Mouse (Mus musculus) G1E (cell line): ENCODE measurements around the gene Olfr709-ps1. TPM values are rescaled to one million over a fixed set of nuclear protein-coding genes. Genes with fewer than 3 reads are reported as not detected.

Source experiments
- ATAC-seq: 2 replicates; pipeline ENCODE4 v1.8.0; 2016; ENCODE audit warnings: mild to moderate bottlenecking; ENCODE audit not compliant: insufficient number of reproducible peaks, poor library complexity, low FRiP score, severe bottlenecking; ENCODE audit errors: extremely low read depth
- DNase-seq: peaks from one replicate; pipeline ENCODE4 v3.0.0; 2012; ENCODE audit warnings: low spot score
- H3K27me3 ChIP-seq: 2 replicates; pipeline ENCODE4 v1.6.1; 2012; ENCODE audit warnings: mild to moderate bottlenecking, low read length, inconsistent platforms; ENCODE audit not compliant: insufficient read depth
- H3K36me3 ChIP-seq: replicated peaks from 2 replicates; pipeline ENCODE3; 2012; ENCODE audit warnings: mild to moderate bottlenecking, inconsistent platforms
- H3K4me1 ChIP-seq: 2 replicates; pipeline ENCODE4 v1.6.1; 2012; ENCODE audit warnings: low read depth, low read length, inconsistent platforms, mixed read lengths; ENCODE audit not compliant: insufficient read depth
- H3K4me3 ChIP-seq: 2 replicates; pipeline ENCODE4 v1.5.1; 2012; ENCODE audit warnings: low read depth, mild to moderate bottlenecking, inconsistent platforms, low read length, moderate library complexity, mixed read lengths
- H3K9me3 ChIP-seq: replicated peaks from 2 replicates; pipeline ENCODE4 v1.6.1; 2012; ENCODE audit warnings: inconsistent platforms
- CTCF ChIP-seq: IDR thresholded peaks from 2 replicates; pipeline ENCODE4 v1.5.1; 2012; ENCODE audit warnings: low read depth, low read length, inconsistent platforms, mixed read lengths
- GATA1 ChIP-seq: IDR thresholded peaks from 2 replicates; pipeline ENCODE4 v1.6.1; 2012; ENCODE audit warnings: borderline replicate concordance, low read length, inconsistent platforms, mixed read lengths
- GATA2 ChIP-seq: IDR thresholded peaks from 2 replicates; pipeline ENCODE4 v1.6.1; 2012; ENCODE audit warnings: low read depth, low read length, inconsistent platforms, borderline replicate concordance
- POLR2AphosphoS5 ChIP-seq: IDR thresholded peaks from 2 replicates; pipeline ENCODE4 v1.6.1; 2012; ENCODE audit warnings: low read depth, low read length, inconsistent platforms; ENCODE audit not compliant: insufficient replicate concordance
- TAL1 ChIP-seq: conservative IDR thresholded peaks from 2 replicates; pipeline ENCODE4 v1.6.1; 2012; ENCODE audit warnings: low read depth, low read length, inconsistent platforms, mixed read lengths
- polyA plus RNA-seq: library from polyadenylated mRNA; stranded (reverse); fragments of >175 nt; gene quantifications from 2 replicates; pipeline ENCODE4 v1.2.3, GENCODE M21; 2012
- total RNA-seq, 2 experiments: library from RNA; stranded (forward) in 1 of 2; stranded (reverse) in 1 of 2; fragments of 200-1000 nt in 1 of 2; fragments of >200 nt in 1 of 2; fragmentation: Nextera tagmentation in 1 of 2; gene quantifications; 2 replicates each; pipeline ENCODE4 v1.2.3; 2014 to 2017

Olfr709-ps1 gene
- total and polyA plus RNA-seq, 3 experiments = 0.05 TPM; not detected in 2

GRCm38 (mm10) chr7:106888062-106888461 is 44.0 kb downstream of the Olfr709-ps1 start, which contains the start of gene Olfr706:
TSS of gene Olfr706 (minus strand) at chr7:106888162.
- ATAC-seq = no peak
- Histone ChIP-seq H3K4me3 (no peak within 1 kb of the TSS), H3K9me3 (no peaks in the 10 kb centered on the region), H3K27me3 (0 out of 2 replicates have a peak, but pooled peaks cover 4% of the 10 kb centered on the region), H3K36me3 (no peaks in the 10 kb centered on the region), H3K4me1 (no peaks in the 10 kb centered on the region)
- no peak for DNase-seq
- TF ChIP-seq GATA1 = no peak
- TF ChIP-seq GATA2 = no peak
- no peak for TF ChIP-seq CTCF
- TF ChIP-seq TAL1 = no peak
- no peak for TF ChIP-seq POLR2AphosphoS5

GRCm38 (mm10) chr7:106876791-106877190 is 55.2 kb downstream of the Olfr709-ps1 start, which contains the start of gene Olfr705:
TSS of gene Olfr705 (minus strand) at chr7:106876891.
- ATAC-seq (no peak), DNase-seq (no peak)
- TF ChIP-seq CTCF (no peak), POLR2AphosphoS5 (no peak), TAL1 (no peak), GATA2 (no peak), GATA1 (no peak)
- H3K27me3 ChIP-seq = no peaks in the 10 kb centered on the region
- H3K4me1 ChIP-seq = no peaks in the 10 kb centered on the region
- no peaks in the 10 kb centered on the region for H3K9me3 ChIP-seq
- H3K4me3 ChIP-seq = no peak within 1 kb of the TSS
- no peaks in the 10 kb centered on the region for H3K36me3 ChIP-seq

Other genes starting within 250 kb of the Olfr709-ps1 start
Only the 20 nearest of the 25 such genes appear.
- not detected in 2 replicates for gene Olfr697, start 189.8 kb downstream of the Olfr709-ps1 start, total RNA-seq (2014; fragmentation: Nextera tagmentation)
- 0.22 TPM in 1 of 2 replicates, not detected in the other for gene Olfr697, start 189.8 kb downstream of the Olfr709-ps1 start, total RNA-seq (2017)
- gene Olfr697, start 189.8 kb downstream of the Olfr709-ps1 start, polyA plus RNA-seq = not detected in 2 replicates
- not detected in 2 replicates for gene Olfr698, start 176.8 kb downstream of the Olfr709-ps1 start, total RNA-seq (2014; fragmentation: Nextera tagmentation)
- 0.06 and 0.11 TPM in 2 replicates for gene Olfr698, start 176.8 kb downstream of the Olfr709-ps1 start, total RNA-seq (2017)
- not detected in 2 replicates for gene Olfr698, start 176.8 kb downstream of the Olfr709-ps1 start, polyA plus RNA-seq
- gene Olfr699, start 139.0 kb downstream of the Olfr709-ps1 start, total RNA-seq (2014; fragmentation: Nextera tagmentation) = not detected in 2 replicates
- gene Olfr699, start 139.0 kb downstream of the Olfr709-ps1 start, total RNA-seq (2017) = 0.06 and 0.11 TPM in 2 replicates
- gene Olfr699, start 139.0 kb downstream of the Olfr709-ps1 start, polyA plus RNA-seq = not detected in 2 replicates
- gene Olfr700, start 123.4 kb downstream of the Olfr709-ps1 start, total RNA-seq (2014; fragmentation: Nextera tagmentation) = not detected in 2 replicates
- not detected in 2 replicates for gene Olfr700, start 123.4 kb downstream of the Olfr709-ps1 start, total RNA-seq (2017)
- not detected in 2 replicates for gene Olfr700, start 123.4 kb downstream of the Olfr709-ps1 start, polyA plus RNA-seq
- gene Olfr701, start 118.1 kb downstream of the Olfr709-ps1 start, total RNA-seq (2014; fragmentation: Nextera tagmentation) = not detected in 2 replicates
- gene Olfr701, start 118.1 kb downstream of the Olfr709-ps1 start, total RNA-seq (2017) = 0.06 and 0.16 TPM in 2 replicates
- gene Olfr701, start 118.1 kb downstream of the Olfr709-ps1 start, polyA plus RNA-seq = not detected in 2 replicates
- gene Olfr702, start 98.3 kb downstream of the Olfr709-ps1 start, total RNA-seq (2014; fragmentation: Nextera tagmentation) = not detected in 2 replicates
- gene Olfr702, start 98.3 kb downstream of the Olfr709-ps1 start, total RNA-seq (2017) = 0.11 TPM in 1 of 2 replicates, not detected in the other
- not detected in 2 replicates for gene Olfr702, start 98.3 kb downstream of the Olfr709-ps1 start, polyA plus RNA-seq
- not detected in 2 replicates for gene Olfr703, start 88.9 kb downstream of the Olfr709-ps1 start, total RNA-seq (2014; fragmentation: Nextera tagmentation)
- not detected in 2 replicates for gene Olfr703, start 88.9 kb downstream of the Olfr709-ps1 start, total RNA-seq (2017)
- not detected in 2 replicates for gene Olfr703, start 88.9 kb downstream of the Olfr709-ps1 start, polyA plus RNA-seq
- not detected in 2 replicates for gene Olfr704, start 69.0 kb downstream of the Olfr709-ps1 start, total RNA-seq (2014; fragmentation: Nextera tagmentation)
- gene Olfr704, start 69.0 kb downstream of the Olfr709-ps1 start, total RNA-seq (2017) = 0.22 TPM in 1 of 2 replicates, not detected in the other
- gene Olfr704, start 69.0 kb downstream of the Olfr709-ps1 start, polyA plus RNA-seq = not detected in 2 replicates
- not detected in 2 replicates for gene Olfr705, start 55.3 kb downstream of the Olfr709-ps1 start, total RNA-seq (2014; fragmentation: Nextera tagmentation)
- gene Olfr705, start 55.3 kb downstream of the Olfr709-ps1 start, total RNA-seq (2017) = 0.05 TPM in 1 of 2 replicates, not detected in the other
- not detected in 2 replicates for gene Olfr705, start 55.3 kb downstream of the Olfr709-ps1 start, polyA plus RNA-seq
- gene Olfr706, start 44.1 kb downstream of the Olfr709-ps1 start, total RNA-seq (2014; fragmentation: Nextera tagmentation) = not detected in 2 replicates
- 0.06 TPM in 1 of 2 replicates, not detected in the other for gene Olfr706, start 44.1 kb downstream of the Olfr709-ps1 start, total RNA-seq (2017)
- not detected in 2 replicates for gene Olfr706, start 44.1 kb downstream of the Olfr709-ps1 start, polyA plus RNA-seq
- gene Olfr707, start 31.0 kb downstream of the Olfr709-ps1 start, total RNA-seq (2014; fragmentation: Nextera tagmentation) = not detected in 2 replicates
- gene Olfr707, start 31.0 kb downstream of the Olfr709-ps1 start, total RNA-seq (2017) = not detected in 2 replicates
- gene Olfr707, start 31.0 kb downstream of the Olfr709-ps1 start, polyA plus RNA-seq = not detected in 2 replicates
- gene Olfr1532-ps1, start 24.2 kb downstream of the Olfr709-ps1 start, total RNA-seq (2014; fragmentation: Nextera tagmentation) = not detected in 2 replicates
- gene Olfr1532-ps1, start 24.2 kb downstream of the Olfr709-ps1 start, total RNA-seq (2017) = not detected in 2 replicates
- not detected in 2 replicates for gene Olfr1532-ps1, start 24.2 kb downstream of the Olfr709-ps1 start, polyA plus RNA-seq
- not detected in 2 replicates for gene Olfr710, start 16.1 kb upstream of the Olfr709-ps1 start, total RNA-seq (2014; fragmentation: Nextera tagmentation)
- not detected in 2 replicates for gene Olfr710, start 16.1 kb upstream of the Olfr709-ps1 start, total RNA-seq (2017)
- not detected in 2 replicates for gene Olfr710, start 16.1 kb upstream of the Olfr709-ps1 start, polyA plus RNA-seq
- not detected in 2 replicates for gene Olfr6, start 31.7 kb upstream of the Olfr709-ps1 start, total RNA-seq (2014; fragmentation: Nextera tagmentation)
- 0.12 and 0.22 TPM in 2 replicates for gene Olfr6, start 31.7 kb upstream of the Olfr709-ps1 start, total RNA-seq (2017)
- gene Olfr6, start 31.7 kb upstream of the Olfr709-ps1 start, polyA plus RNA-seq = not detected in 2 replicates
- gene Olfr711, start 43.2 kb upstream of the Olfr709-ps1 start, total RNA-seq (2014; fragmentation: Nextera tagmentation) = not detected in 2 replicates
- gene Olfr711, start 43.2 kb upstream of the Olfr709-ps1 start, total RNA-seq (2017) = under 0.01 and 0.11 TPM in 2 replicates
- gene Olfr711, start 43.2 kb upstream of the Olfr709-ps1 start, polyA plus RNA-seq = not detected in 2 replicates
- not detected in 2 replicates for gene Olfr2, start 73.9 kb upstream of the Olfr709-ps1 start, total RNA-seq (2014; fragmentation: Nextera tagmentation)
- 0.06 TPM in 1 of 2 replicates, not detected in the other for gene Olfr2, start 73.9 kb upstream of the Olfr709-ps1 start, total RNA-seq (2017)
- gene Olfr2, start 73.9 kb upstream of the Olfr709-ps1 start, polyA plus RNA-seq = not detected in 2 replicates
- not detected in 2 replicates for gene Olfr713, start 99.0 kb upstream of the Olfr709-ps1 start, total RNA-seq (2014; fragmentation: Nextera tagmentation)
- 0.05 and 0.12 TPM in 2 replicates for gene Olfr713, start 99.0 kb upstream of the Olfr709-ps1 start, total RNA-seq (2017)
- not detected in 2 replicates for gene Olfr713, start 99.0 kb upstream of the Olfr709-ps1 start, polyA plus RNA-seq
- not detected in 2 replicates for gene Olfr714, start 138.8 kb upstream of the Olfr709-ps1 start, total RNA-seq (2014; fragmentation: Nextera tagmentation)
- gene Olfr714, start 138.8 kb upstream of the Olfr709-ps1 start, total RNA-seq (2017) = 0.11 and 0.46 TPM in 2 replicates
- gene Olfr714, start 138.8 kb upstream of the Olfr709-ps1 start, polyA plus RNA-seq = not detected in 2 replicates
- gene Olfr17, start 161.0 kb upstream of the Olfr709-ps1 start, total RNA-seq (2014; fragmentation: Nextera tagmentation) = not detected in 2 replicates
- 0.06 and 0.11 TPM in 2 replicates for gene Olfr17, start 161.0 kb upstream of the Olfr709-ps1 start, total RNA-seq (2017)
- gene Olfr17, start 161.0 kb upstream of the Olfr709-ps1 start, polyA plus RNA-seq = not detected in 2 replicates
- not detected in 2 replicates for gene Olfr715b, start 178.2 kb upstream of the Olfr709-ps1 start, total RNA-seq (2014; fragmentation: Nextera tagmentation)
- 0.12 TPM in 1 of 2 replicates, not detected in the other for gene Olfr715b, start 178.2 kb upstream of the Olfr709-ps1 start, total RNA-seq (2017)
- gene Olfr715b, start 178.2 kb upstream of the Olfr709-ps1 start, polyA plus RNA-seq = not detected in 2 replicates